Mouse (Mus musculus) midbrain, embryonic 11.5 days (tissue): ENCODE results near the gene Fga. TPM values are rescaled to one million over a fixed set of nuclear protein-coding genes. Genes with fewer than 3 reads are reported as not detected.

Experiments used
- ATAC-seq: fragments of 200-750 bp; cut with Nextera tagmentation; 2 replicates; pipeline ENCODE4 v1.8.0; 2017; ENCODE audit warnings: moderate TSS enrichment, moderate library complexity; ENCODE audit not compliant: low FRiP score
- DNase-seq: peaks from one replicate; pipeline ENCODE4 v3.0.0; 2015; ENCODE audit warnings: low spot score; ENCODE audit errors: missing footprints
- H3K27ac ChIP-seq: fragments of 300-500 bp; sonication (generic); 2 replicates; pipeline ENCODE4 v1.5.1; 2014; ENCODE audit warnings: low read depth, low read length
- H3K27me3 ChIP-seq: fragments of 300-500 bp; sonication (generic); 2 replicates; pipeline ENCODE4 v1.6.1; 2014; ENCODE audit warnings: mild to moderate bottlenecking, low read length, moderate library complexity, mixed read lengths; ENCODE audit not compliant: control insufficient read depth, insufficient read depth
- H3K36me3 ChIP-seq: fragments of 300-500 bp; sonication (generic); 2 replicates; pipeline ENCODE4 v1.6.1; 2014; ENCODE audit warnings: mild to moderate bottlenecking, low read length, moderate library complexity, mixed read lengths; ENCODE audit not compliant: control insufficient read depth, insufficient read depth
- H3K4me1 ChIP-seq: fragments of 300-500 bp; sonication (generic); 2 replicates; pipeline ENCODE4 v1.6.1; 2014; ENCODE audit warnings: low read length; ENCODE audit not compliant: control insufficient read depth, insufficient read depth
- H3K4me2 ChIP-seq: fragments of 300-500 bp; sonication (generic); 2 replicates; pipeline ENCODE4 v1.6.1; 2014; ENCODE audit warnings: mild to moderate bottlenecking, moderate library complexity
- H3K4me3 ChIP-seq: fragments of 300-500 bp; sonication (generic); 2 replicates; pipeline ENCODE4 v1.5.1; 2014; ENCODE audit warnings: low read depth, low read length
- H3K9ac ChIP-seq: fragments of 300-500 bp; sonication (generic); 2 replicates; pipeline ENCODE4 v1.6.1; 2014; ENCODE audit warnings: low read length
- H3K9me3 ChIP-seq: fragments of 300-500 bp; sonication (generic); 2 replicates; pipeline ENCODE4 v1.6.1; 2016; ENCODE audit warnings: low read length; ENCODE audit not compliant: control insufficient read depth
- WGBS: fragments of 180-500 bp; shearing (Covaris S2); extraction: QIAGEN DNeasy Blood & Tissue Kit; methylation state at CpG from one replicate; pipeline ENCODE4 v1.1.7; 2014; 5-methylcytosine and 5-hydroxymethylcytosine counted together
- polyA plus RNA-seq: library from polyadenylated mRNA; unstranded; fragments of >200 nt; fragmentation: Nextera tagmentation; extraction: Ambion mirVana; gene quantifications from 2 replicates; pipeline ENCODE4 v1.2.1, GENCODE M21; 2014

The Fga gene
- polyA plus RNA-seq, 1 experiment from 2014 or later, result not detected

- H3K27me3 ChIP-seq, result no peaks in the 10 kb centered on the region
- H3K4me2 ChIP-seq, result peak within 1 kb of the TSS; percentile 82
- peak within 1 kb of the TSS; percentile 72 for H3K9ac ChIP-seq
- H3K4me3 ChIP-seq, result peak within 1 kb of the TSS; percentile 70
- peaks cover 6% of the 10 kb centered on the region for H3K4me1 ChIP-seq
- DNase-seq (peak; percentile 100), ATAC-seq (peak; percentile 99)
- H3K9me3 ChIP-seq, result no peaks in the 10 kb centered on the region
- H3K36me3 ChIP-seq, result peaks cover 9% of the 10 kb centered on the region
- no peak within 1 kb of the TSS for H3K27ac ChIP-seq
- WGBS, result under 1% methylated on average over 61 of the region's 61 CpGs
These were observed 29.6 kb downstream of the Fga start, which contains the start of gene Plrg1 for GRCm38 (mm10) chr3:83055281-83056038. Plrg1 (plus strand) TSS chr3:83055522.

- no peak overlapping the region for H3K27ac ChIP-seq
- H3K4me3 ChIP-seq, result no peak overlapping the region
- H3K9ac ChIP-seq, result no peak overlapping the region
- peaks cover 20% of the 10 kb centered on the region for H3K36me3 ChIP-seq
- peaks cover 6% of the 10 kb centered on the region for H3K4me1 ChIP-seq
- no peak overlapping the region for H3K4me2 ChIP-seq
- 95% methylated on average over 2 of the region's 2 CpGs for WGBS
- H3K9me3 ChIP-seq, result no peaks in the 10 kb centered on the region
- no peak for DNase-seq
- no peaks in the 10 kb centered on the region for H3K27me3 ChIP-seq
- no peak for ATAC-seq
These were observed 31.2 kb downstream of the Fga start for GRCm38 (mm10) chr3:83057046-83057445.

GRCm38 (mm10) chr3:83067920-83068319 is 42.0 kb downstream of the Fga start:
- H3K36me3 ChIP-seq, result peaks cover 26% of the 10 kb centered on the region; the same call in 1 of the 2 replicates
- WGBS, result 94% methylated on average over 9 of the region's 9 CpGs

GRCm38 (mm10) chr3:83068869-83069268 is 43.0 kb downstream of the Fga start:
- H3K4me1 ChIP-seq, result no peaks in the 10 kb centered on the region
- no peak overlapping the region for H3K9ac ChIP-seq
- H3K27ac ChIP-seq, result no peak overlapping the region
- no peaks in the 10 kb centered on the region for H3K27me3 ChIP-seq
- peaks cover 26% of the 10 kb centered on the region; the same call in 1 of the 2 replicates for H3K36me3 ChIP-seq
- 95% methylated on average over 13 of the region's 13 CpGs for WGBS
- H3K9me3 ChIP-seq, result no peaks in the 10 kb centered on the region
- no peak overlapping the region for H3K4me2 ChIP-seq
- no peak overlapping the region for H3K4me3 ChIP-seq
- ATAC-seq, result no peak
- no peak for DNase-seq

More at GRCm38 (mm10) chr3:83067920-83068319, 42.0 kb downstream of the Fga start:
- Histone ChIP-seq H3K9ac (no peak overlapping the region), H3K4me1 (no peaks in the 10 kb centered on the region), H3K9me3 (no peaks in the 10 kb centered on the region), H3K27me3 (no peaks in the 10 kb centered on the region), H3K4me2 (no peak overlapping the region), H3K4me3 (no peak overlapping the region), H3K27ac (no peak overlapping the region)
- ATAC-seq (no peak), DNase-seq (no peak)

GRCm38 (mm10) chr3:83070231-83070630 is 44.4 kb downstream of the Fga start:
- Histone ChIP-seq H3K4me2 (no peak overlapping the region), H3K27me3 (no peaks in the 10 kb centered on the region), H3K36me3 (peaks cover 26% of the 10 kb centered on the region; the same call in 1 of the 2 replicates), H3K9me3 (no peaks in the 10 kb centered on the region), H3K27ac (no peak overlapping the region), H3K4me1 (no peaks in the 10 kb centered on the region), H3K4me3 (no peak overlapping the region), H3K9ac (no peak overlapping the region)
- no peak for DNase-seq
- no peak for ATAC-seq
- WGBS, result 91% methylated on average over 4 of the region's 4 CpGs

- ATAC-seq, result peak; percentile 17; the same call in 1 of the 2 replicates
- H3K4me2 ChIP-seq, result no peak overlapping the region
- no peaks in the 10 kb centered on the region for H3K4me1 ChIP-seq
- H3K4me3 ChIP-seq, result no peak overlapping the region
- H3K9ac ChIP-seq, result no peak overlapping the region
- H3K36me3 ChIP-seq, result peaks cover 4% of the 10 kb centered on the region; the same call in 1 of the 2 replicates
- 38% methylated on average over 3 of the region's 3 CpGs for whole genome bisulfite sequencing
- no peaks in the 10 kb centered on the region for H3K9me3 ChIP-seq
- no peaks in the 10 kb centered on the region for H3K27me3 ChIP-seq
- DNase-seq, result no peak
- no peak overlapping the region for H3K27ac ChIP-seq
These were observed 50.7 kb downstream of the Fga start for GRCm38 (mm10) chr3:83076563-83076962.

GRCm38 (mm10) chr3:83080567-83081055 is 54.7 kb downstream of the Fga start:
- Histone ChIP-seq H3K9me3 (no peaks in the 10 kb centered on the region), H3K27me3 (no peaks in the 10 kb centered on the region), H3K9ac (0 out of 2 replicates have a peak overlapping the region, but pooled peaks have one; percentile 20), H3K4me3 (peak overlapping the region; percentile 6; the same call in 1 of the 2 replicates), H3K4me2 (peak overlapping the region; percentile 43), H3K27ac (no peak overlapping the region), H3K36me3 (no peaks in the 10 kb centered on the region), H3K4me1 (no peaks in the 10 kb centered on the region)
- WGBS, result 11% methylated on average over 11 of the region's 11 CpGs
- ATAC-seq (peak; percentile 65), DNase-seq (peak; percentile 96)

Other genes starting within 250 kb of the Fga start
- gene Rbm46, start 149.6 kb upstream of the Fga start, polyA plus RNA-seq, result 4.5 and 6.0 TPM in 2 replicates
- 0.05 and 0.07 TPM in 2 replicates for gene Lrat, start 122.1 kb upstream of the Fga start, polyA plus RNA-seq
- not detected in 2 replicates for gene Fgg, start 18.4 kb upstream of the Fga start, polyA plus RNA-seq
- not detected in 2 replicates for gene Fgb, start 23.8 kb downstream of the Fga start, polyA plus RNA-seq
- gene Plrg1, start 29.4 kb downstream of the Fga start, polyA plus RNA-seq, result 142 and 144 TPM in 2 replicates
- 0.19 and 0.46 TPM in 2 replicates for gene Dchs2, start 101.9 kb downstream of the Fga start, polyA plus RNA-seq